Mouse (Mus musculus) forebrain, embryonic 12.5 days (tissue): Measurements from ENCODE around the gene Cirbp. TPM values are rescaled to one million over a fixed set of nuclear protein-coding genes. Genes with fewer than 3 reads are reported as not detected.

Source experiments
- ATAC-seq: fragments of 200-750 bp; cut with Nextera tagmentation; 2 replicates; pipeline ENCODE4 v1.8.0; 2017; ENCODE audit warnings: moderate TSS enrichment; ENCODE audit not compliant: low FRiP score
- H3K27ac ChIP-seq: fragments of 300-500 bp; sonication (generic); 2 replicates; pipeline ENCODE4 v1.5.1; 2016; ENCODE audit warnings: mild to moderate bottlenecking
- H3K27me3 ChIP-seq: fragments of 300-500 bp; sonication (generic); 2 replicates; pipeline ENCODE4 v1.6.1; 2016; ENCODE audit warnings: mild to moderate bottlenecking
- H3K36me3 ChIP-seq: fragments of 300-500 bp; sonication (generic); replicated peaks from 2 replicates; pipeline ENCODE4 v1.6.1; 2016; ENCODE audit warnings: mild to moderate bottlenecking
- H3K4me1 ChIP-seq: fragments of 300-500 bp; sonication (generic); 2 replicates; pipeline ENCODE4 v1.6.1; 2016
- H3K4me2 ChIP-seq: fragments of 300-500 bp; sonication (generic); 2 replicates; pipeline ENCODE4 v1.6.1; 2016; ENCODE audit warnings: mild to moderate bottlenecking, moderate library complexity
- H3K4me3 ChIP-seq: fragments of 300-500 bp; sonication (generic); replicated peaks from 2 replicates; pipeline ENCODE4 v1.5.1; 2016; ENCODE audit warnings: mild to moderate bottlenecking
- H3K9ac ChIP-seq: fragments of 300-500 bp; sonication (generic); 2 replicates; pipeline ENCODE4 v1.6.1; 2016; ENCODE audit warnings: mild to moderate bottlenecking
- H3K9me3 ChIP-seq: fragments of 300-500 bp; sonication (generic); 2 replicates; pipeline ENCODE4 v1.6.1; 2016
- WGBS: fragments of 180-500 bp; shearing (Covaris S2); methylation state at CpG from one replicate; pipeline ENCODE4 v1.1.7; 2016; 5-methylcytosine and 5-hydroxymethylcytosine counted together
- polyA plus RNA-seq: library from polyadenylated mRNA; unstranded; fragments of >200 nt; fragmentation: Nextera tagmentation; extraction: Ambion mirVana; gene quantifications from 2 replicates; pipeline ENCODE4 v1.2.1, GENCODE M21; 2016

Gene Cirbp
- polyA plus RNA-seq, 1 experiment from 2014 or later: 240 TPM

- Histone ChIP-seq H3K27me3 (no peaks in the 10 kb centered on the region), H3K9me3 (no peaks in the 10 kb centered on the region), H3K4me2 (no peak overlapping the region), H3K9ac (0 out of 2 replicates have a peak overlapping the region, but pooled peaks have one; percentile 29), H3K27ac (0 out of 2 replicates have a peak overlapping the region, but pooled peaks have one; percentile 13), H3K36me3 (peaks cover 29% of the 10 kb centered on the region), H3K4me3 (no peak overlapping the region), H3K4me1 (peaks cover 67% of the 10 kb centered on the region)
- 96% methylated on average over 19 of the region's 19 CpGs for WGBS
- no peak for ATAC-seq
Measured at GRCm38 (mm10) chr10:80170601-80171021, 4.8 kb downstream of the Cirbp start.

GRCm38 (mm10) chr10:80171252-80171651 lies 5.5 kb downstream of the Cirbp start:
- Histone ChIP-seq H3K27me3 (no peaks in the 10 kb centered on the region), H3K27ac (peak overlapping the region; percentile 86), H3K4me2 (peak overlapping the region; percentile 8; the same call in 1 of the 2 replicates), H3K4me3 (peak overlapping the region; percentile 14), H3K9me3 (no peaks in the 10 kb centered on the region), H3K36me3 (peaks cover 29% of the 10 kb centered on the region), H3K9ac (no peak overlapping the region), H3K4me1 (peaks cover 69% of the 10 kb centered on the region)
- ATAC-seq: no peak
- 94% methylated on average over 15 of the region's 15 CpGs for WGBS

DNA sequence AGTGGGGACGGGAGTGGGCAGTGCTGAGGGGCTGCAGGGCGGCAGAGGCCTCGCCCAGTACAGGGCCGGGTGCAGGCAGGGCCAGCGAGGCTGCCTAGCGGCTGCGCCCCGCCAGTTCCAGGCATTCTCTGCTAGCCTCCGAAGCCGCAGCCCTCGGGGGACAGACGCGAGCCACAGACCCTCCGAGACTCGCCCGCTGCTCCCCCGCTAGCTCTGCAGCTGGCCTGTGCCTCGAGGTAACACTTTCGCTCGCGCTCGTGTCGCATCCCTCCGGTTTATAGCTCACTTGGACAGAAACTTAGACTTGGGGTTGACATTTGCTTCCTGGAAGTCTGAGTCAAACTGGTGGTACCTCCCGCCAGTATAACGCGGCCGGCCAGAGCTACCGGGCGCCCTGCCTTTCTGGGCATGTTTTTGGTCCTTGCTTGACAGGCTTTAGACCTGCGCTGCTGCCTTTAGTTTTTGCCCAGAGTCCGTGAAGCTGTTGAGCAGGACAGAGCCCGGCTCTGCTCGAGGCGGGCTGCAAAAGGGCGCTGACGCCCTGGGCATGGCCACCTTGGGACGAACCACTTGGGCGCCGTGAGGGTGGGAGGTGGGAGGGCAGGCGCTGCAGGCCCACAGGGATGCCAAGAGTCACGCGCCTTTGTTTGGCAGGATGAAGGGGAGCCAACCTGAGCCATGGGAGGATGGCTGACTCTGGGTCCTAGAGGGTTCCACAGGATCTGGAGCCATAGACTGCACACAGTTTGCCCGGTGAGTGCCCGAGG lies 6.2 kb downstream of the Cirbp start:
- Histone ChIP-seq H3K27me3 (no peaks in the 10 kb centered on the region), H3K4me1 (peaks cover 67% of the 10 kb centered on the region), H3K4me3 (peak overlapping the region; percentile 45), H3K4me2 (peak overlapping the region; percentile 59), H3K9me3 (no peaks in the 10 kb centered on the region), H3K9ac (peak overlapping the region; percentile 50; the same call in 1 of the 2 replicates), H3K27ac (peak overlapping the region; percentile 86), H3K36me3 (peaks cover 29% of the 10 kb centered on the region)
- no peak for ATAC-seq
- WGBS: 85% methylated on average over 42 of the region's 45 CpGs

GRCm38 (mm10) chr10:80172527-80173292 lies 6.9 kb downstream of the Cirbp start, which contains the start of gene 1600002K03Rik:
Gene 1600002K03Rik, plus strand, starts transcription at chr10:80172944.
- peak; percentile 70 for ATAC-seq
- Histone ChIP-seq H3K9ac (peak within 1 kb of the TSS; percentile 57), H3K4me1 (peaks cover 71% of the 10 kb centered on the region), H3K9me3 (no peaks in the 10 kb centered on the region), H3K27ac (peak within 1 kb of the TSS; percentile 86), H3K4me2 (peak within 1 kb of the TSS; percentile 59), H3K4me3 (peak within 1 kb of the TSS; percentile 45), H3K27me3 (no peaks in the 10 kb centered on the region), H3K36me3 (peaks cover 29% of the 10 kb centered on the region)
- 6% methylated on average over 35 of the region's 35 CpGs for WGBS

GRCm38 (mm10) chr10:80173358-80173757 lies 7.6 kb downstream of the Cirbp start:
- peak overlapping the region; percentile 59 for H3K4me2 ChIP-seq
- no peaks in the 10 kb centered on the region for H3K9me3 ChIP-seq
- H3K27ac ChIP-seq: peak overlapping the region; percentile 86
- H3K36me3 ChIP-seq: peaks cover 29% of the 10 kb centered on the region
- peak overlapping the region; percentile 45 for H3K4me3 ChIP-seq
- peaks cover 78% of the 10 kb centered on the region for H3K4me1 ChIP-seq
- ATAC-seq: no peak
- no peaks in the 10 kb centered on the region for H3K27me3 ChIP-seq
- WGBS: 17% methylated on average over 11 of the region's 11 CpGs
- H3K9ac ChIP-seq: peak overlapping the region; percentile 57; the same call in 1 of the 2 replicates

GRCm38 (mm10) chr10:80173955-80174640 lies 8.3 kb downstream of the Cirbp start:
- no peak overlapping the region for H3K27ac ChIP-seq
- WGBS: 86% methylated on average over 10 of the region's 10 CpGs
- no peak overlapping the region for H3K9ac ChIP-seq
- no peak overlapping the region for H3K4me2 ChIP-seq
- no peak for ATAC-seq
- H3K4me3 ChIP-seq: no peak overlapping the region
- H3K9me3 ChIP-seq: no peaks in the 10 kb centered on the region
- H3K4me1 ChIP-seq: peaks cover 70% of the 10 kb centered on the region
- H3K27me3 ChIP-seq: no peaks in the 10 kb centered on the region
- peaks cover 29% of the 10 kb centered on the region for H3K36me3 ChIP-seq

DNA sequence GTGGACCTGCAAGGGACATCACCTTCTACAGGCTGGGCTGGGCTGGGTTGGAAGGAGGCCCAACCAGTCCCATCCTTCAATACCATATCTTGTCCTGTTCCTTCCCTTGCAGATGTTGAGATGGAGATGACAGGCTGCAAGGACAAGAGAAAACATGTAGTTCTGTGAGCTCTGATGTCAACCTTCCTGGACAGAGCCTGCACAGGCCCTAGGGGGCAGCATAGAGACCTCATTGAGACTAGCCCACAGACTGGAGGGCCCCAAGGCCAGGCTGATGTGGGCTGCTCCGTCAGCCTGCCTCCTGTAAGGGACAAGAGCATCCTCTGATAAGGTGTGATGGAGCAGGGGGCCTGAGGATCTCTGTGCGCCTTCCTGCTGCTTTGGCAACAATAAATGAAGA lies 8.9 kb downstream of the Cirbp start:
- ATAC-seq: no peak
- Histone ChIP-seq H3K27ac (no peak overlapping the region), H3K4me3 (no peak overlapping the region), H3K4me2 (no peak overlapping the region), H3K27me3 (no peaks in the 10 kb centered on the region), H3K4me1 (peaks cover 66% of the 10 kb centered on the region), H3K9ac (no peak overlapping the region), H3K9me3 (no peaks in the 10 kb centered on the region), H3K36me3 (peaks cover 28% of the 10 kb centered on the region)
- WGBS: 63% methylated on average over 2 of the region's 2 CpGs

DNA sequence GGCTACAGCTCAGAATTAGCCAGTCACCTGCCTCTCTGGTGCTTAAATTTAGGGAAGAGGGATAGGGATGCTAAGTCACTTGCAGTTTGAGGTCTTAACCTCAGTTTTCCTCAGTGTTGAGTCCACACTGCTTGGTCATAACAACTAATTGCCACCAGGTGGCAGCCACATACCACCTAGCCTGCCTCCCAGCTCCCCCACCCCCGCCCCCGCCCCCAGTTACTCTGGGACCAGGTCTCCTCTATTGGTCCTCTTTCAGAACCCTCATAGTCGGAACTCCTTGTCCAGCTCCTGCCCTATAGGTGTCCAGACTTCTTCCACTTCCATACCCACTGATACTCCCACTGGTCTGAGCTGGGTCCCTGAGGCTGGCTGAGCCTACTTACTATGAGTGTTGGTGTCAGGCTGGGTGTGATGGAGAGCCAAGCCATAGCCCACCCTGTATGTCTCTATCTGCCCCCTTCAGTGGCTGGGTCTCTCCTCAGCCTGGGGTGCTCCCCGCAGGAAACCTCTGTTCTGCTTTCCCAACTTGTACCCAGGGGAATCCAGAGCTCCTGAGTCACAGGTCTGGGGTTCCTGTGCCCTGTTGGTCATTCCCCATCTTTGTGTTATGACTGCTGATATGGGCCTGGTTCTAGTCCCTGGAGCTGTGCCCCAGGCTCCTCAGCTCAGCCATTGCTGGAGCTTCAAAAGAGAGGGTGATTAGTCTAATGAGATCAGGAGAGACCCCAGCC lies 9.9 kb downstream of the Cirbp start:
- no peak overlapping the region for H3K4me2 ChIP-seq
- H3K36me3 ChIP-seq: peaks cover 18% of the 10 kb centered on the region
- no peak overlapping the region for H3K9ac ChIP-seq
- no peak overlapping the region for H3K4me3 ChIP-seq
- H3K27me3 ChIP-seq: no peaks in the 10 kb centered on the region
- H3K9me3 ChIP-seq: no peaks in the 10 kb centered on the region
- peaks cover 66% of the 10 kb centered on the region for H3K4me1 ChIP-seq
- 20% methylated on average over 4 of the region's 4 CpGs for WGBS
- H3K27ac ChIP-seq: 0 out of 2 replicates have a peak overlapping the region, but pooled peaks have one; percentile 13
- ATAC-seq: no peak

DNA sequence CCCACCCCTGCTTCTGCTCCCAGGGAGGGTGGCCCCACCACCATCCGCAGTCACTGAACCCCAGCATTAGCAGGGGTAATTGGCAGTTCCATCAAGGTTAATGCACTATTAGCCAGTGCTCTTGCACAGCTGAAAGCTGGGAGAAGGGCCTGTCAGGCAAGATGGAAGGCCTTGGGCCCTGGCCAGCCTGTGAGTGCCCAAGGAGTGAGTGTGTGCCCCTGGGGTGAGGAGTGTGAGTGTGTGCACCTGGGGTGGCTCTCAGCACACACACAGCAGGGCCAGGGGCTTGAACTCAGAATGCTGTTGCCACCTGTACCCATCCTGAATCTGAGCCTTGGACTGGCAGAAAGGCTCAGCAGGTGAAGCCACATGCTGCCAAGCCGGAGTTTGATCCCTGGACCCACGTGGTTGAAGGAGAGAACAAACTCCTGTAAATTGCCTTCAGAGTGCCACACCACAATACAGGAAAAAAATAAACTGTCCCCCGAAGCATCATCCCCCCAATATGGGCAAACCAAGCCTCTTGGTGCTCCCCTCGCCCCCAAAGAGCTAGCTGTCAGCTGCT lies 10.6 kb downstream of the Cirbp start:
- no peak for ATAC-seq
- Histone ChIP-seq H3K27me3 (no peaks in the 10 kb centered on the region), H3K36me3 (peaks cover 12% of the 10 kb centered on the region), H3K4me1 (peaks cover 68% of the 10 kb centered on the region), H3K9me3 (no peaks in the 10 kb centered on the region), H3K27ac (peak overlapping the region; percentile 27; the same call in 1 of the 2 replicates), H3K4me3 (no peak overlapping the region), H3K4me2 (no peak overlapping the region), H3K9ac (no peak overlapping the region; the same call in 1 of the 2 replicates)
- WGBS: 82% methylated on average over 5 of the region's 5 CpGs

DNA sequence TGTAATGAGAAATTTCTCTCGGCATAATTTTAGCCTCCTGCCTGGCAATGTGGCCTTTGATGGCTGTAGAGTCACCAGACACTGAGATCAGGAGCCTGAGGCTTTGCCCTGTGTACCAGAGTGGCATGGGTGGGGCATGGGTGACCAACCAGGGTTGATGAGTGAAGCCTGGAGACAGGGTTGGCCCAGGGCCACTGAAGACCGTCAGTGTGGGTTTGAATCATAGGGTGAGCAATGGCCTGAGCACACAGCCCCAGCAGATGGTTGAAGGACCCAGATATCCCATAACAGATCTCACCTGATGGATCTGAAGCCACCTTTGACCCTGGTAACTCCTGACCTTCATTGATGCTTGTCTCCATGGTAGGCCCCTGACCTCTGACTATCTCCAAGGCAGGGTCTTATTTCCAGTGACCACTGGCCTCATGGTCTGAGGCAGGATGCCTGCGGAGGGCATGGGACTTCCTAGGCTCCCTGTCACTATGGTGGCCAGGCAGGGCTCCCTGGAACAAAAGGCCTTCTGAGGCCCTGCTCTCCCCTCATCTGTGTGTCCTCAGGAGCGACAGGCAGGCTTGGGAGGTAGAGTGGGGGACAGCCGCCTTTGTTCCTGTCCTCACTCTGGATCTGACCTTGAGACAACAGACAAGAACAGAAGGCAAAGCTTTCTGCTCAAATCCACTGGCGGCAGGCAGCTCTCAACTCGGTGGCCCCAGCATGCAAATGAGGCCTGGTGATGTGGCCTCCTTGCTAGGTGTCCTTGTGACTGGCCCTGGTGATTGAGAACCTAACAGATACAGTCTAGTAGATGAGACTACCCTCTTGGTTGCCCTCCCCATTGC lies 11.9 kb downstream of the Cirbp start:
- no peak overlapping the region for H3K4me2 ChIP-seq

More for the DNA sequence above, 11.9 kb downstream of the Cirbp start:
- Histone ChIP-seq H3K36me3 (no peaks in the 10 kb centered on the region), H3K9ac (no peak overlapping the region), H3K27ac (no peak overlapping the region), H3K4me3 (no peak overlapping the region), H3K27me3 (no peaks in the 10 kb centered on the region), H3K9me3 (no peaks in the 10 kb centered on the region), H3K4me1 (peaks cover 68% of the 10 kb centered on the region)
- ATAC-seq: no peak
- WGBS: 64% methylated on average over 7 of the region's 7 CpGs
